Mouse (Mus musculus): ENCODE measurements around the gene Onecut3. TPM values are rescaled to one million over a fixed set of nuclear protein-coding genes. Genes with fewer than 3 reads are reported as not detected.
A peak's percentile ranks its signal among the peaks of the same experiment; 100 is the strongest.

Onecut3 gene
- 0.23 and 0.61 TPM in 2 replicates for polyA plus RNA-seq (2015; fragmentation: Nextera tagmentation; extraction: Ambion mirVana)

GRCm38 (mm10) chr10:80494732-80495131 lies at the start of gene Onecut3:
Onecut3 (plus strand) TSS chr10:80494835.
- ATAC-seq (replicated peaks) = peak; percentile 46; the same call in 1 of the 2 replicates
- H3K36me3 ChIP-seq = no peaks in the 10 kb centered on the region
- no peak within 1 kb of the TSS for H3K27ac ChIP-seq (replicated peaks)
- under 1% methylated on average over 42 of the region's 42 CpGs for whole genome bisulfite sequencing
- peak within 1 kb of the TSS; percentile 74 for H3K4me2 ChIP-seq (replicated peaks)
- H3K4me1 ChIP-seq = peaks cover 29% of the 10 kb centered on the region
- H3K9me3 ChIP-seq = no peaks in the 10 kb centered on the region
- H3K9ac ChIP-seq (replicated peaks) = peak within 1 kb of the TSS; percentile 36
- peaks cover 95% of the 10 kb centered on the region for H3K27me3 ChIP-seq
- peak within 1 kb of the TSS; percentile 45 for H3K4me3 ChIP-seq

- H3K9me3 ChIP-seq = no peaks in the 10 kb centered on the region
- no peak overlapping the region for H3K4me2 ChIP-seq (replicated peaks)
- WGBS = 32% methylated on average over 1 of the region's 1 CpGs
- peaks cover 7% of the 10 kb centered on the region; the same call in 1 of the 2 replicates for H3K4me1 ChIP-seq
- no peak overlapping the region for H3K27ac ChIP-seq (replicated peaks)
- H3K27me3 ChIP-seq = peaks cover 6% of the 10 kb centered on the region; the same call in 1 of the 2 replicates
- ATAC-seq (replicated peaks) = no peak
- H3K4me3 ChIP-seq = no peak overlapping the region
- H3K9ac ChIP-seq (replicated peaks) = no peak overlapping the region
- H3K36me3 ChIP-seq = no peaks in the 10 kb centered on the region
Measured at GRCm38 (mm10) chr10:80445052-80445451, 49.6 kb upstream of the Onecut3 start.

- peaks cover 9% of the 10 kb centered on the region; the same call in 1 of the 2 replicates for H3K27me3 ChIP-seq
- H3K27ac ChIP-seq (replicated peaks) = no peak overlapping the region
- no peaks in the 10 kb centered on the region for H3K36me3 ChIP-seq
- no peaks in the 10 kb centered on the region for H3K9me3 ChIP-seq
- peaks cover 7% of the 10 kb centered on the region; the same call in 1 of the 2 replicates for H3K4me1 ChIP-seq
- WGBS = 7% methylated on average over 26 of the region's 26 CpGs
- H3K4me3 ChIP-seq = peak overlapping the region; percentile 22
- peak; percentile 81 for ATAC-seq (replicated peaks)
- peak overlapping the region; percentile 41 for H3K4me2 ChIP-seq (replicated peaks)
- no peak overlapping the region for H3K9ac ChIP-seq (replicated peaks)
Measured at GRCm38 (mm10) chr10:80445898-80446601, 48.6 kb upstream of the Onecut3 start.

GRCm38 (mm10) chr10:80450599-80450998 lies 44.0 kb upstream of the Onecut3 start:
- 13% methylated on average over 6 of the region's 6 CpGs for WGBS
- no peak overlapping the region for H3K9ac ChIP-seq (replicated peaks)
- no peak overlapping the region for H3K4me3 ChIP-seq
- peaks cover 3% of the 10 kb centered on the region; the same call in 1 of the 2 replicates for H3K4me1 ChIP-seq
- peaks cover 9% of the 10 kb centered on the region; the same call in 1 of the 2 replicates for H3K27me3 ChIP-seq
- no peaks in the 10 kb centered on the region for H3K9me3 ChIP-seq
- H3K4me2 ChIP-seq (replicated peaks) = no peak overlapping the region
- no peak overlapping the region for H3K27ac ChIP-seq (replicated peaks)
- ATAC-seq (replicated peaks) = no peak
- no peaks in the 10 kb centered on the region for H3K36me3 ChIP-seq

GRCm38 (mm10) chr10:80453601-80454000 lies 41.0 kb upstream of the Onecut3 start:
- no peak overlapping the region for H3K4me2 ChIP-seq (replicated peaks)
- 87% methylated on average over 10 of the region's 10 CpGs for WGBS
- H3K9me3 ChIP-seq = no peaks in the 10 kb centered on the region
- no peak overlapping the region for H3K9ac ChIP-seq (replicated peaks)
- no peak overlapping the region for H3K27ac ChIP-seq (replicated peaks)
- H3K27me3 ChIP-seq = peaks cover 4% of the 10 kb centered on the region; the same call in 1 of the 2 replicates
- no peak overlapping the region for H3K4me3 ChIP-seq
- no peak for ATAC-seq (replicated peaks)
- H3K4me1 ChIP-seq = no peaks in the 10 kb centered on the region
- H3K36me3 ChIP-seq = no peaks in the 10 kb centered on the region

- peaks cover 4% of the 10 kb centered on the region; the same call in 1 of the 2 replicates for H3K27me3 ChIP-seq
- no peak overlapping the region for H3K27ac ChIP-seq (replicated peaks)
- ATAC-seq (replicated peaks) = no peak
- H3K9me3 ChIP-seq = no peaks in the 10 kb centered on the region
- no peak overlapping the region for H3K4me2 ChIP-seq (replicated peaks)
- no peak overlapping the region for H3K9ac ChIP-seq (replicated peaks)
- no peaks in the 10 kb centered on the region for H3K36me3 ChIP-seq
- no peaks in the 10 kb centered on the region for H3K4me1 ChIP-seq
- WGBS = 80% methylated on average over 5 of the region's 5 CpGs
- no peak overlapping the region for H3K4me3 ChIP-seq
Measured at GRCm38 (mm10) chr10:80454781-80455180, 39.9 kb upstream of the Onecut3 start.

GRCm38 (mm10) chr10:80455697-80456096 lies 38.9 kb upstream of the Onecut3 start:
- H3K27me3 ChIP-seq = peaks cover under 1% of the 10 kb centered on the region; the same call in 1 of the 2 replicates
- no peak overlapping the region for H3K27ac ChIP-seq (replicated peaks)
- H3K9me3 ChIP-seq = no peaks in the 10 kb centered on the region
- no peak overlapping the region for H3K4me3 ChIP-seq
- H3K36me3 ChIP-seq = no peaks in the 10 kb centered on the region
- no peak for ATAC-seq (replicated peaks)
- 79% methylated on average over 5 of the region's 5 CpGs for WGBS
- H3K4me2 ChIP-seq (replicated peaks) = no peak overlapping the region
- H3K4me1 ChIP-seq = no peaks in the 10 kb centered on the region
- H3K9ac ChIP-seq (replicated peaks) = no peak overlapping the region

GRCm38 (mm10) chr10:80459236-80459635 lies 35.4 kb upstream of the Onecut3 start:
- Histone ChIP-seq H3K4me3 (no peak overlapping the region), H3K9ac (replicated peaks) (no peak overlapping the region), H3K4me2 (replicated peaks) (no peak overlapping the region), H3K27ac (replicated peaks) (no peak overlapping the region), H3K9me3 (no peaks in the 10 kb centered on the region), H3K36me3 (no peaks in the 10 kb centered on the region), H3K27me3 (peaks cover 5% of the 10 kb centered on the region), H3K4me1 (no peaks in the 10 kb centered on the region)
- no peak for ATAC-seq (replicated peaks)
- 82% methylated on average over 10 of the region's 10 CpGs for WGBS

GRCm38 (mm10) chr10:80459671-80460070 lies 35.0 kb upstream of the Onecut3 start:
- Histone ChIP-seq H3K27me3 (peaks cover 5% of the 10 kb centered on the region), H3K4me2 (replicated peaks) (no peak overlapping the region), H3K27ac (replicated peaks) (no peak overlapping the region), H3K4me3 (no peak overlapping the region), H3K9ac (replicated peaks) (no peak overlapping the region), H3K4me1 (peaks cover 3% of the 10 kb centered on the region), H3K9me3 (no peaks in the 10 kb centered on the region), H3K36me3 (no peaks in the 10 kb centered on the region)
- WGBS = 94% methylated on average over 11 of the region's 11 CpGs
- no peak for ATAC-seq (replicated peaks)

GRCm38 (mm10) chr10:80460324-80460723 lies 34.3 kb upstream of the Onecut3 start:
- Histone ChIP-seq H3K9me3 (no peaks in the 10 kb centered on the region), H3K4me3 (no peak overlapping the region), H3K27ac (replicated peaks) (no peak overlapping the region), H3K36me3 (no peaks in the 10 kb centered on the region), H3K9ac (replicated peaks) (no peak overlapping the region), H3K4me1 (peaks cover 5% of the 10 kb centered on the region), H3K4me2 (replicated peaks) (no peak overlapping the region), H3K27me3 (peaks cover 5% of the 10 kb centered on the region)
- ATAC-seq (replicated peaks) = no peak
- WGBS = 69% methylated on average over 4 of the region's 4 CpGs

- peaks cover 5% of the 10 kb centered on the region for H3K4me1 ChIP-seq
- no peak overlapping the region for H3K4me2 ChIP-seq (replicated peaks)
- WGBS = 83% methylated on average over 7 of the region's 7 CpGs
- no peak for ATAC-seq (replicated peaks)
- no peaks in the 10 kb centered on the region for H3K9me3 ChIP-seq
- H3K36me3 ChIP-seq = no peaks in the 10 kb centered on the region
- no peak overlapping the region for H3K4me3 ChIP-seq
- no peak overlapping the region for H3K9ac ChIP-seq (replicated peaks)
- no peak overlapping the region for H3K27ac ChIP-seq (replicated peaks)
- peaks cover 5% of the 10 kb centered on the region for H3K27me3 ChIP-seq
Measured at GRCm38 (mm10) chr10:80461346-80461745, 33.3 kb upstream of the Onecut3 start.

- Histone ChIP-seq H3K4me1 (peaks cover 5% of the 10 kb centered on the region), H3K4me2 (replicated peaks) (peak overlapping the region; percentile 19; the same call in 1 of the 2 replicates), H3K9me3 (no peaks in the 10 kb centered on the region), H3K4me3 (0 out of 2 replicates have a peak overlapping the region, but pooled peaks have one; percentile 5), H3K9ac (replicated peaks) (no peak overlapping the region), H3K27ac (replicated peaks) (no peak overlapping the region), H3K27me3 (peaks cover 5% of the 10 kb centered on the region), H3K36me3 (no peaks in the 10 kb centered on the region)
- 4% methylated on average over 19 of the region's 19 CpGs for WGBS
- ATAC-seq (replicated peaks) = no peak
Measured at GRCm38 (mm10) chr10:80464381-80465035, 30.1 kb upstream of the Onecut3 start.

All from forebrain, embryonic 15.5 days (tissue).